Mouse (Mus musculus): ENCODE measurements around the gene Cmss1.

Cmss1 gene

DNA sequence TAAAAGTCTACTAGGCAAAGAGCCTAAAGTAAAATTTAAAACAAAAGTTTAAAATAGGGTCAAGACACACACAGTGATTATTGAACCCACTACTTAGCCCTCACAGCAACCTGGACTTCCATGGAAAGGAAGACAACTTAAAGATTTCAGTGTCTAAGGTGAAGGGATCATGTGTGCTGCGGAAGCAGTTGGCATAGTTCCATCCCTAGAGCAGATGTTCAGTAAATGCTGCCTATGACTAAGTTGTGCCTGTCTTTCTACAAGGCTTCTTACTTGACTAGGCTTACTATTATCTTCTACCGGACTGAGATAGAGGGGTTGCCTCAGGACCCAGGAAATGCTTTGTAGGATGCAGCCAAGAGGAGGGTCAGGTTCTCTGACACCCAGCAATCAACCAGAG is 50.4 kb downstream of the Cmss1 start:
- DNase-seq: no peak

DNA sequence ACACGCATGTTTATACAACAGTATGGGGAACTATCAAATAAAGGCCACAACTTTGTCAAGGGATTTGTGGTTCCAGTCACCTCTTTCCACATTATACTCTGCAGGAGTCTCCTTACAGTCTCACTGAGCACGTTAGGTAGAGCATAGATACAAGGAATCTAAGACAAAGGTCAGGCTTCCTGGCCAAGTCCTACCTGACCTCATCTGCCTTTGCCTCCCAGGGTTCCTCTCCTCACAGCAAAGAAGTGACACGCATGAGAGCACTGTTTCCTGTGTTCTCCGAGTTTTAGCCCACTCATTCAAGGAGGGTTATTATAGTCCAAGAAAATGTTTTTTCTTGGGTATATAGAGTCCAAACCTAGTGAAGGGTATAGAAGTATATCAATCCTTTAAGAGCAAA is 51.0 kb downstream of the Cmss1 start:
- DNase-seq: no peak

DNA sequence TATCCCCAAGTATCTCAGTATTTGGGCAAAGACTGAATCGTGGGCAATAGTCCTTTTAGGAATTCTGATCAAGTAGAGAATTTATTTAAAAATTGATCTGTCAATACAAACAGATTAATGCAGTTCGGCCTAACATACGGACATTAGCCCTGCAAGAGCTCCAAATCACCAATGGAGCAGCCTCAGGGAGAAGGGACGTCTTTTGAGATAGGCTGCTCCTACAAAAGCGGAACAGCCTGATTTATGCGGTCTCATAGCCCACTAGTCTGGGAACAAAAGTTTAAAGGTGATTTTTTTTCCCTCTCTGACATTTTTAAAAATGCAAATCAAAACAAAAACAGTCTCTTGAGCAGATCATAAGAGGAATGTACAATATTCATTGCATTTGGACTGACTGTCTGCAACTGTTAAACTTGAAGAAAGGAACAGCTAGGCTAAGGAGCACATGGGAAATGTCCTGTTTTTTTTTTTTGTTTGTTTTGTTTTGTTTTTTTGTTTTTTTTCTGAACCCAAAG is 51.7 kb downstream of the Cmss1 start:
- no peak for DNase-seq

DNA sequence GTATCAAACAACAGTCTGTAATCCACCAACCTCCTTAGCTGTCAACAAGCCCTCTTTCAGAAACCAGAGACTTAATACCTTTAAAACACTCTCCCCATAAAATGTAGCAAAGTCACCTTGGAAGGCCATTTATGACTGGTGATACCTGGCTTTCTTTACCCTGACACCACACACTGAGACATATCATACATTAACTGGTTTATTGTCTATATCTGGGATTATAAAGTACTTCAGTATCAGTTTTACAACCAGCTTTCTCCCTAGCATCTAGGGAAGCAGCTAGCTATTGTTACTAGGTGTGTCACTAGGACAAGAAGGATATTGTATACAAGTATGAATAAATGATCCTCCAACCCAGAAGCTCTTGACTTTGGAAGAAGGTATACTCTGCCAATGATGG is 53.4 kb downstream of the Cmss1 start:
- no peak for DNase-seq

DNA sequence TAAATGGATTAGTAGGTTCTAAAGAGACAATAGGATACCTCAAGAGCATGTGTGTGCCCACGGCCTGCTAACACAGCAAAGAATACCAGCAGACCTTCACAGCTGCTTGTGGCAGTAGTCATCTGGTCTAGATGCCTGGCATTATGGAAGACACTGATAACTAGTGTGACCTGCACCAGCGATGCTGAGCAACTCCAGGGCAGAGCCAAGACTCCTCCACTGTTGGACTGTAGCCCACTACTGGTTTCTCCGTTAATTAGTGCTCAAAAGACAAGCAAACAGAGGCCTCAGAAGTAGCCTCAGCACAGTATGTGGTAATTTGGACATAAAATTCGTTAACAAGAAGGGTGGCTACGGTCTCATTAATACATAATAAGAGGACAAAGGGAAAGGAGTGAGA is 54.0 kb downstream of the Cmss1 start:
- DNase-seq: no peak

DNA sequence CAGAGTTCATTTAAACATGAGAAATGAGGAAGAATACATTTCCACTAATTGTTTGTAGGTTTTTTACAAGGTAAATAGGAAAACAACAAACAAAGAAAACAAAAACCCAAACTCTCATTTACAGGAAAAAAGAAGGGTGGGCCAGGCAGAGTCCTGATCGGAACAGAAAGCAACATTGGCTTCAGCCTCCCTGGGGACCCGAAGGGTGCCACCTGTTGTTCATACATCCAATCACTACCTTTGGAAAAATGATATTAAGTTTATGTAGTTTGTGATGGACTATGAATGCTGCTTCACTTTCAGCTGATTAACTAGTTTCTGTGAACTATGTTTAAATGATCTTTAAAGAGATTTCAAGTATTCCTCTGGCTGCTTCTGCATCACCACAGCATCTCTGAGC is 55.0 kb downstream of the Cmss1 start:
- no peak for DNase-seq

DNA sequence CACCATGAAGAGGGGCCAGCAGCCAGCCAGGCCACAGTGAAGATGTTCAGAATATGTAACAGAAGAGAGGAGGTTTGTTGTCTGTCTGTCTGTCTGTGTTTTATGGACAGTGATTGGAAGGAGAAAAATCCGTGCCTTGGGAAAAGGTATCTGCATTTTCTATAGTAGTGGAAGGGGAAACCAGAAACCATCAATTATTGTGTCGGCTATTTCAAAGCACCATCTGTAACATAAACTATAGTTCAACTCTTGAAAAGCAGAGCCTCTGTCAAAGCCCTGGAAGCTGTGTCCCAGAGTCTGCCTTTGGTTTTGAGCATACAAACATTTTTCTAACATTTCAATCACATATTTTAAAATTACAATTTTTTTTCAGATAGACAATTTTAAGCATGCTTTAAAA is 55.8 kb downstream of the Cmss1 start:
- DNase-seq: no peak

DNA sequence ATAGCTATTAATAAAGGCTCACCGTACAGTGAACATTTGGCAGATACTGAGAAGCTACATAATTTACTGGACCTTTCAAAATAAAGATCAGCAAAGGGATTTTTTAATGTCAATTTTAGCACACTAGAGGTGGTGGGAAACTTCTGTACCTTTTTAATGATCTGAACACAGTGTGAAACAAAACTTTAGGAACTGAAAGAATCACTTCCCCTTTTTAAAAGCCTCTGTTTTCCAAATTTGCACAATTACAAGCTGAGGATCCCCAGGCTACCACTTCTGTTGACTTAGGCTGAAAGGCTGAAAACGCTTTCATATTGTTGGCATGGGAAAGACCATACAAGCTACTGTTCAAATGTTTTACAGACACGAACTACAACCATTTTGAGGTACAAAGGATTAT is 56.6 kb downstream of the Cmss1 start:
- no peak for DNase-seq

DNA sequence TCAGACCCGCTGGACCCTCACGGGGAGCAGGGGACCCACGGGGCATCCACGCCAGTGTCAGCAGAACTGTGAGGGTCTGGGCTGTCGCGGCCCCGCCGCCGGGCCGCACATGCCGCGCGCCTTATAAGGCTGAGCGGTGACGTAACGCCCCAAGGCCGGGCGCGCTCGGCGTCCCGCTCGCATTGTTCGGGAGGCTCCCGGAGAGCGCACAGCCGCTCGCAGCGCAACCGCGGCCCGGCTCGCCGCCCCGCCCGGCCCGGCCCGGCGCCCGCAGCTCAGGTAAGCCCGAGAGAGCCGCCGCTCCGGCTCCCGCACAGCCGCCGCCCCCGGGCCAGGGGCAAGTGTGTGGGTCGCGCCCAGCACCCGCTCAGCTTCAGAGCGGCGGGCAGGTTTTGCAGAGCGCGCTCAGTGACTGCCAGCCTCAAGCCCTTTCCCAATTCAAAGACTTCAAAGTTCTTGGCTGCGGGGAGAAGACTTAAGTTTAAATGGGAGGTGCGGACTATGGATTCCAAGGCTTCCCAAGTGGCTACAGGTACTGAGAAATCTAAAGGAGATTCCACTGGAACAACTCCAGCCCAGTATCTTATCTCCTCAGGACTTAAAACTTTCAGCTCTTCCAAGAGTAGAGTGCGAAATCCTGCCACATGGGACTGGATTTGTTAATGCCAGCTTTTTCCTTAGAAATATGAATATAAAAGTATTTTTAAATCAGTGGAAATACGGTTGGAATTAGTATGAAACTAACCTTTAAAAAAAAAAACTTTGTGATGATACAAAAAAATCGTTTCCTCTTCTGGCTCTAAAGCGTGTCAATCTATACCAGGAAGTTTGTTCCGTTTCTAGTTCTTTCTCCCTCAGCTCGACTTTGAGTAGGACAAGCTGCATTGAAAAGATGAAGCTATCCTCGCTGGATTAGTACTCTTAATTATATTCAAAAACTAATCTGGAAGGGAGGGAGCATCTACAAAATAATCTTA is 57.3 kb downstream of the Cmss1 start:
- DNase-seq: no peak

DNA sequence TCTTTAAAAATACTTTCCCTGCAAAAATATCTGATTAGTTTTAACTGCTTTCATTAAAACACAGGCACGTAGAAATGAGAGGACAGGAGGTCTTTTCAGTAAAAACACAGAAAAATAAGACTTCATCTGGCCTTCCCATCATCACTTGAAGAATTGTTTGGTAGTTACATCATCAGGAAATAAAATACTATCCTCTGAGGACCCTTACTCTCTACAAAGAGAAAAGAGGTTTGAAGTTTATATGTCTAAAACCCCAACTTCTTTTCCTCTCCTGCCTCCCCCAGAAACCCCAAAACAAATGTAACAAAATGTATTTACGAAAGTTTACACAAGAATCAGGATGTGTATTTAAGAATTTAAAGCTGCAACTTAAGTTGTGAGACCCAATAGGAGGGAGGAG is 58.1 kb downstream of the Cmss1 start:
- DNase-seq: no peak

DNA sequence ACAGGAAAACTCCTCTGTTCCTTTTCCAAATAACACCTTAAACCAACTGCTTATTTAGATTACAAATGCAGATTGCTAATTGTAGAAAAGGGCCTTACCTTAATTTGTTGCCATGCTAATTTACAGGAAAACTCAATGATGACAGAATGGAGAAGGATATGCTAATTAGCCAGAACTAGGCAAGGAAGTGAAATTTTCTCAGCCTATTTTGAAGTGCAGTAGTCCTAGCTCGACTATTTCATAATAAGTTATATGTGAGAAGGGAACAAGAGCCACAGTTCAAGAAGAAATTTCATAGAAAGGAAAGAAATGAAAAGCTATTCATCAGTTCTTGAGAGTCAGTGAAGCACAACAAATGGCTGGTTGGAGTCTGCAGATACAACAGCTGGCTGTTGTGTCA is 60.3 kb downstream of the Cmss1 start:
- DNase-seq: no peak

DNA sequence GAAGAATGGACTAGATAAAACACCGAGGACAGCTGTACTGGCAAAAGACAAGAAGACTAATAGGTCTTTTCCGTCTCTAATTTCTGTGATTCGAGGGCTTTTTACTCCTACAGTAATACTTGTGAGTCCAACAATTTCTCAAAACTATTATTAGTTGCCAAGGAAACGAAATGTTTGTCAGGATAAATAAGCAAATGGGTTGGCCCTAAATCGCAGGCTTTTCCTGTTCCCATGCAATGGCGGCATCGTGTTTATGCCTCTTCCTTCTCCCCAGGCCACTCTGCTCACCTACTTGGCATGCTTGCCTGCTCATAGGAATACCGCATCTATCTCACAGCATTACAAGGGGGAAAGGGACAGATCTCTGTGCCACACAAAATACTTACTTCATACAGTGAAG is 62.2 kb downstream of the Cmss1 start:
- no peak for DNase-seq

DNA sequence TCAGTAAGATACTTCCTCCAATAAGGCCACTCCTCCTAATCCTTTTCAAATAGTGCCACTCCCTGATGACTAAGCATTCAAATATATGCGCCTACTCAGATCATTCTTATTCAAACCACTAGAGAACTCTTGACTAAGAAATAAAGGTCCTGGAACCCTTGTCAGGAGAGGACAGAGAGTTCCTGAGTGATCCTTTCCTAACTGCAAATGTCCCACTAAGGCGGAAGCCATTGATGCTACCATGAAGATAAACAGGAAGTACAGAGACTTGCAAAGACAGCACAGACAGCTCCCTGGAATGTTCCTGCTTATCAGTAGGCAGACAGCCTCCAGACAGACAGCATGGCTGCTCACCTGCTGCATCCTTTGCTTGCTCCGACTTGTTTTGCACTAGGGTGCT is 63.4 kb downstream of the Cmss1 start:
- DNase-seq: no peak

DNA sequence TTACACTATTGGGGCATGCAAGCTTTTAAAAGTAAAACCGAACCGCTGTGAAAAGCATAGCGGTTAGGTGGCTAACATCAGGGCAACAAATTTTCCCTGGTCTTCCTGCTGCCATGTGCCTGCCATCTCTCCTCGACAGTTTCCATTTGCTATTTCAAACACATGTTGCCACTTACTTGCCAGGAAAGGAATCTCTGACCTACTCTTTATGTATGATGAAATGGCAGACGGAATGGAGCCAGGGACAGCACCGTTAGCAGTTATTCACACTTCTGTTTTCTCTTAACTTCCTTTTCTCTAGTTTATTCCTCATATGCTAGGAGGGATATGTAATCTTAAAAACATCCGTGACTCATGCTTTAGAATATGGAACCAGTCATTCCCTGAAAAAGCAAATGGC is 70.2 kb downstream of the Cmss1 start:
- no peak for DNase-seq

DNA sequence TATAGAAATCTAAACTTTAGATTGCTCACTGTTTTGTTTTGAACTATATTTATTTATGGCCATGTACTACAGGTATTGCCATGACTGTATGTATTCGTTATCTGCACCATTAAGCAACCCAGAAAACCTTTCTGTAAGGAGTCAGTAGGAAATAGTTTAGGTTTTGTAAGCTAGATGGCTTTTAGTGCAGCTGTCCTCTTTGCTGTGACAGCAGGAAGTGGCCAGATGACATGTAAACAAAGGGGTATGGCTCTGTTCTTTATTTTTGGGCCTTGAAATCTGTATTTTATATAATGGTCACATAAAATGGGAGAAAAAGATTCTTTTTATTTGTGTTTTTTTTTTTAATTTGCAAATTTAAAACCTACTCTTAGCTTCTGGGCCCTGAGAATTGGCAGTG is 71.9 kb downstream of the Cmss1 start:
- no peak for DNase-seq

DNA sequence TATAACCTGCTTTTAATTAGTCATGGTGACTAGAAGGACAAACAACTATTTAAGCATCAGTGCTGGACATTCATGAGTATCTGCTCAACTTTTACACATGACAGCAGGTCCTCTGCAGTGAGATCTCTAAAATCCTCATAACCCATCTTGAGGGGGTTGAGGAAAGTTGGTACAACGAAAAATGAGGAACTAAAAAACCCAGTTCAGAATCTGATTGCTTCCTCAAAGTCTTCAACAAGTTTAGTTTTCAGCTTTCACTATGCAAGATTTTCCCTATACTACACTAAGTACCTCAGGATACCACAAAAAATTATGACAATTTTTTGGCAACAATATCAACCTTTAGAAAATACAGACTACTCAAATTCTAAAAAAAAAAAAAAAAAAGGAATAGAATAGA is 72.3 kb downstream of the Cmss1 start:
- DNase-seq: no peak

DNA sequence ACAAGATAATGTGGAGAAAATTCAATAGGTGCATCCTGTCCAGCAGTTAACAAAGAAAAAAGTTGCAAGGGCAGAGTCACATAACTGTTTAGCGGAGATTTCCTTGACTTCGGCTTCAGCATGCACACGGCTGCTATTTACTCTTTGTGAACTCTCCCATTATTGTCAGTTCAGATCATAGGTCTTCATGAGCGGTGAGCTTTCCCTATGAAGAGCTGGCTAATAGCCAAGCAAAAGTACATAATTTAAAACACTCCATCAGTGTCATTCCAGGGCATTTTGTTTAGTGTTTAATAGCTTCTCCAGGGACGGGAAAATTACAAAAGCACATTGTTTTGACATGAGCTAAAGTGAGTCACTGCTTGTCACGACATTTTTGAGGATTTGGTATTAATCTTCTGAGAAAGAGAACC is 74.6 kb downstream of the Cmss1 start:
- DNase-seq: no peak

DNA sequence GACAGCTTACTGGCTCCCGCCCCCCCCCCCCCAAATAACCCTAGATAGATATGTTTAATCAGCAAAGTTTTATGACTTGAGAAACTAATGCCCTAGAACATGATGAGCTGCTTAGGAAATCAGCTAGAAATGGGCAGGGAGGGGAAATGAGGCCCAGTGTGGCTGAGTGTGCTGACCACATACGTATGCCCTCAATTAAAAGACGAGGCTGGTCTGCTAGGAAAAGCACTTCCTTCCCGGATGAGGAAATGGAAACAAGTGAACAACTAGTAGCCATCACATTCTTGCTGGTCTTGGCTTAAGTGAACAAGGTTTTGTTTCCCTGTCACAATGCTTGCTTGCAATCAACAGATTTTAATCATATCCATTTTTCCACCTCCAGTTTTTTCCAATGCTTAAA is 76.1 kb downstream of the Cmss1 start:
- DNase-seq: no peak

DNA sequence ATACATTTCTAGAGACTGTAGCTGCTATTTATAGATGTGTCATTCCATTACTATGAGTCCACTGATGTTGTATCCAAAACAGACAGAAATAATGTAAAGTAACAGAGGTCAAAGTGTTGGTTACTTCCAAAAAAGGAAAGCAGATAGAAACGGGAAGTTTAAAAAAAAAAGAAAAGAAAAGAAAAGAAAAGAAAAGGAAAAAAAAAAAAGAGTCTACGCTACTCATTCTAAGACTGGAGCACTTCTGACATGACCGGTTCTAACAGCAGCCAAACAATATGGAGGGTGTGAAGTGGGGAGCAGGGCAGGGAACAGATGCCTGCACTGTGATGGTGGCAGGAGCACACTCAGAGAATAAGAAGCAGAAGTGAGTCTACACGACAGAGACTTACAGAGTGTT is 78.2 kb downstream of the Cmss1 start:
- no peak for DNase-seq

DNA sequence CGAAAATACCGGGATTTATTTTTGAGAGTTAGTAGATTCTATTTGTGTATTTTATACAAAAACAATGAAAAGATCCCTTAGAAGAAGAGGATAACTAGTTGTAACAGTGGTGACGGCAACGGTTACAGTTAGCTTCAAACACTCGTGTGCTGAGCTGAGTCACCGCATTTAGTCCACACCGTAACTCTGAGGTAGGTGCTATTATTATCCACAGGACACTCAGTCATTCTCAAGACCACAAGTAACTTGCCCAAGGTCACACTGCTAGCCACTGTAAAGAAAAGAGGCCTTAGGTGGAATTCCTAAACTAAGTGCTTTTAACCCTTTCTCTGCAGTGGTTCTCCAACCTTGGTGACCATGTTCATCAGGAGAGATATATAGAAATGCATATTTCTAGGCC is 79.8 kb downstream of the Cmss1 start:
- no peak for DNase-seq

DNA sequence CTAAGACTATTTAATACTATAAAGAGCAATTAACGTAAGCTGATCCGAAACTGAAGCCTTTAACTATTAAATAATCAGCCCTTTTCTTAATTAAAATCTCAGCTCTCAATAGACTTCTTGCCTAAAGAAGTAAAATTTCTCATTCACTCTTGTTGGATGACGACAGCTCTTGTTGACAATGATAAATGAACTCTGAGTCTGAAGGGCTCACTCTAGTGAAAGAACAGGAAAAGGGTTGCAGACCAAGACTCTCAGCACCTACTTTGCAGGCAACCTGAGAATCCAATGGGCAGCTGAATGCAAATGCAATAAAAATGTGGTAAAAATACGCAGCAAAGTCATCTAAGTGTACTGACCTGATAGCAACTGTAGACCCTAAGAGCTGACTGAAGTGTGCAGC is 81.2 kb downstream of the Cmss1 start:
- no peak for DNase-seq

DNA sequence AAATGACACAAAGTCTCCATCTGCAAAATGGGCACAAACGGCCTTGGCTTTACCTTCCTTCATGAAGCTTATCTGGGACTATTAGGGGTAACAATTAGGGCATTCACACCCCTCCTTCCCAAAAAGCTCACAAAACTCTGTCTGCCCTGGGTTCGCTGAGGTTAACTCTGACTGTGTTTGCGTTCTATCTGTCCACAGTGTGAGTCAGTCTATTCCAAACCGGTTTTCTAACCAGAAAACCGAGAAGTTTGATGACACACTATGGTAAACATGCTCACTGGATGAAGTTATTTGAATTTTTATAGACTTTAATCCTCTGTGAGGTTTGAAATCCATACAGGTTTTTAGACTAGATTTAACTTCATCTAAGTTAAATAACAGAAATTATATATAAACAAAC is 81.6 kb downstream of the Cmss1 start:
- DNase-seq: no peak

DNA sequence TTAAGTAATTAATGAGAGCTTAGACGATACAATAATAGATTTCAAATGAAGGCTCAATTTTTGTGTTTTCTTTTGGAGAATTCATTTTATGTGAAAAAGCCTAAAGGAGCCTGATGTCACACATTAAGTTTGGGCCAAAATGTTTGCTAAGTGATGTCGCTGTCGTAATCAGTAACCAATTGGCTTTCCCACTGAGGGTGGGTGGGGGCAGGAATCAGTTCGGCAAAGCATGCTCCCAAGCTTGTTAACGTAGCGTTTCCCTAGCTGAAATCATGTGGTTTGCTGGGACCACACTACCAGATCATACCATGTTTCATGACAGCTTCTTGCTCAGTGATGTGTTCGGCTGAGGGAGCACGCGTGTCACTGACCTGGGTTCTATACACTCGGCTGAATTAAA is 91.0 kb downstream of the Cmss1 start:
- no peak for DNase-seq

DNA sequence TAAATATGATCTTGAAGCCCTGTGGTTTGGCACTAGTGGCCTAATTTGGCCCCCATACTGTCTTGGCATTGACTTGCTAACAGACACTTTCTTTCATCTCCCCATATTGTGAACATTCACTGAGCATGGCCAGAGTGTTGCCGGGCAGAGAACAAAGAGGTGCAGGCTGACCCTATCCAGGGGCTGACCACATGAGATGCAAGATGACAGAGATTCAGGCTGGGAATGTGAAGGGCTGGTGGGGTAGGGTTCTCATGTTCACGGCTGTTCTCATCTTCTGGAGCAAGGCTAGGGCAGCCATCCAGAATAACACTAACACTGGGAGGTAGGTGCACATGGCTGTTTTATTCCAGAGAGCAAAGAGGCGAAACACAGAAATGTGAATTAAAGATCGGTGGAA is 92.3 kb downstream of the Cmss1 start:
- DNase-seq: no peak

DNA sequence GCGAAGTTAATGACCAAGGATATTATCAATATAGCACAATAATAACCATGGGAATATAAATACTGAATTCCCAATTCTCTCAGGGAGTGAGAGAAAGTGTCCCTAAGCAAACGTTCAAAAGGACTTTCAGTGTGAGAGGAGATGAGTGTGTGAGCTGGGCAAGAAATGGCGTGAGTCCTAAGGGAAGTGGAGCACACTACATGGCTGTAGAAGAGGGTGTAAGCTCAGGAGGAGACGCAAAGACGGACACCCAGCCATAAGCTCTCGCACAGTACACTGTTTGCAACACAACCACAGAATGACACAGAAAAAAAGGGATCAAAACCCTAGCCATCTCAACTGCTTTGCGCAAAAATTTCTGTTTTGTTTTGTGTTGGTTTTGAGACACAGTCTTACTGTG is 93.1 kb downstream of the Cmss1 start:
- no peak for DNase-seq

Data from cerebellum, adult 9-10 months (tissue).